Mouse (Mus musculus): ENCODE data around the gene Acsf2.
A peak's percentile ranks its signal among the peaks of the same experiment; 100 is the strongest.

Gene Acsf2

GRCm38 (mm10) chr11:94580111-94580740 is 21.4 kb downstream of the Acsf2 start:
- no peaks in the 10 kb centered on the region for H3K36me3 ChIP-seq (ENCODE audit: insufficient read depth, low read length)
- no peaks in the 10 kb centered on the region for H3K9me3 ChIP-seq (ENCODE audit: low read length)
- TF ChIP-seq POU5F1 (IDR thresholded peaks at IDR 0.05; ENCODE audit: borderline replicate concordance, low read length) (no peak), CTCF (conservative IDR thresholded peaks at IDR 0.05; ENCODE audit: low read length) (no peak), NANOG (IDR thresholded peaks at IDR 0.05; ENCODE audit: borderline replicate concordance, low read length) (no peak)
- H3K4me3 ChIP-seq (replicated peaks; ENCODE audit: low read length) = no peak overlapping the region
- peaks cover 41% of the 10 kb centered on the region for H3K4me1 ChIP-seq (replicated peaks; ENCODE audit: low read depth, low read length)
- no peaks in the 10 kb centered on the region for H3K27me3 ChIP-seq (ENCODE audit: insufficient read depth, low read length)

GRCm38 (mm10) chr11:94576361-94576760 is 25.3 kb downstream of the Acsf2 start:
- H3K9me3 ChIP-seq (ENCODE audit: low read length) = no peaks in the 10 kb centered on the region
- H3K36me3 ChIP-seq (ENCODE audit: insufficient read depth, low read length) = no peaks in the 10 kb centered on the region
- TF ChIP-seq NANOG (IDR thresholded peaks at IDR 0.05; ENCODE audit: borderline replicate concordance, low read length) (no peak), CTCF (conservative IDR thresholded peaks at IDR 0.05; ENCODE audit: low read length) (no peak), POU5F1 (IDR thresholded peaks at IDR 0.05; ENCODE audit: borderline replicate concordance, low read length) (no peak)
- peaks cover 7% of the 10 kb centered on the region; the same call in 1 of the 2 replicates for H3K27me3 ChIP-seq (ENCODE audit: insufficient read depth, low read length)
- H3K4me1 ChIP-seq (replicated peaks; ENCODE audit: low read depth, low read length) = peaks cover 54% of the 10 kb centered on the region
- no peak overlapping the region for H3K4me3 ChIP-seq (replicated peaks; ENCODE audit: low read length)

DNA sequence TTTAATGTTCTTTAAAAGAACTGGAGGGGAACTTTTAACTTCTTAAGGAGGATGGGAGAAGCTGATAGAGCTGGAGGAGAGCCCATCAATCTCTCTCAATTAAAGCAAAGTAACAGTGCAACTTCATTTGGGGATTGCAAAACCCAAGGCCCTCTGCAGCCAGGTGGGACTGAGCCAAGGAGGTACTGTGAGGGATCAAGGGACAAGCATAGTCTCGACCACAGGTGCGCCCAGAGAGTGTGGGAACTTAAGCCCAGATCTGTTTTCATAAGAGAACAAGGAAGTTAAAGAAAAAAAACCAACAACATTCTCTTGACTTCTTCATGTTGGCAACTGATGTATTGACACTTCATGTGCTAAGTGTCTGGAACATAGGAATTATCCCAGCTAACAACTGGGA is 26.6 kb downstream of the Acsf2 start:
- TF ChIP-seq CTCF (conservative IDR thresholded peaks at IDR 0.05; ENCODE audit: low read length) (no peak), POU5F1 (IDR thresholded peaks at IDR 0.05; ENCODE audit: borderline replicate concordance, low read length) (no peak), NANOG (IDR thresholded peaks at IDR 0.05; ENCODE audit: borderline replicate concordance, low read length) (no peak)
- peaks cover 54% of the 10 kb centered on the region for H3K4me1 ChIP-seq (replicated peaks; ENCODE audit: low read depth, low read length)

DNA sequence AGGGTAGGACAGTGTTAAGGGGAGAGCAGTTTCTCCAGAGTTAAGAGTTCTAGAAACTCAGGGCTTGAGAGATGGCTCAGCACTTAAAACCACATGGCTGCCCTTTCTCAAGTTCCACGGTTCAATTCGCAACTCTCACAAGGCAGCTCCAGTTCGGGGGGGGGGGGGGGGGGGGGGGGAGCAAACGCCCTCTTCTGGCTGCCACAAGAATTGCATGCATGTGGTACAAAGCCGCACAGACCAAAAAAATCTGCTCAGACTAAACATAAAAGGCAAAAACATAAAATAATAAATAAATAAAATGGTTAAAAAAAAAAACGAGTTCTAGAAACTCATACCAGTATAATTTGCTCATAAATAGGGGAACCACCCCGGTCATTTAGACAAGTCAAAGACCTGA is 27.1 kb downstream of the Acsf2 start:
- TF ChIP-seq NANOG (IDR thresholded peaks at IDR 0.05; ENCODE audit: borderline replicate concordance, low read length) = no peak
- TF ChIP-seq POU5F1 (IDR thresholded peaks at IDR 0.05; ENCODE audit: borderline replicate concordance, low read length) = no peak
- no peak; the same call in 1 of the 2 replicates for TF ChIP-seq CTCF (conservative IDR thresholded peaks at IDR 0.05; ENCODE audit: low read length)
- Histone ChIP-seq H3K36me3 (ENCODE audit: insufficient read depth, low read length) (no peaks in the 10 kb centered on the region), H3K4me3 (replicated peaks; ENCODE audit: low read length) (no peak overlapping the region), H3K4me1 (replicated peaks; ENCODE audit: low read depth, low read length) (peaks cover 49% of the 10 kb centered on the region), H3K27me3 (ENCODE audit: insufficient read depth, low read length) (peaks cover 7% of the 10 kb centered on the region; the same call in 1 of the 2 replicates), H3K9me3 (ENCODE audit: low read length) (no peaks in the 10 kb centered on the region)

More for the DNA sequence above, 26.6 kb downstream of the Acsf2 start:
- H3K36me3 ChIP-seq (ENCODE audit: insufficient read depth, low read length) = no peaks in the 10 kb centered on the region
- H3K4me3 ChIP-seq (replicated peaks; ENCODE audit: low read length) = no peak overlapping the region
- no peaks in the 10 kb centered on the region for H3K9me3 ChIP-seq (ENCODE audit: low read length)
- peaks cover 7% of the 10 kb centered on the region; the same call in 1 of the 2 replicates for H3K27me3 ChIP-seq (ENCODE audit: insufficient read depth, low read length)

GRCm38 (mm10) chr11:94571850-94572249 is 29.8 kb downstream of the Acsf2 start:
- no peaks in the 10 kb centered on the region for H3K9me3 ChIP-seq (ENCODE audit: low read length)
- TF ChIP-seq CTCF (conservative IDR thresholded peaks at IDR 0.05; ENCODE audit: low read length) (no peak), POU5F1 (IDR thresholded peaks at IDR 0.05; ENCODE audit: borderline replicate concordance, low read length) (no peak), NANOG (IDR thresholded peaks at IDR 0.05; ENCODE audit: borderline replicate concordance, low read length) (no peak)
- no peaks in the 10 kb centered on the region for H3K36me3 ChIP-seq (ENCODE audit: insufficient read depth, low read length)

DNA sequence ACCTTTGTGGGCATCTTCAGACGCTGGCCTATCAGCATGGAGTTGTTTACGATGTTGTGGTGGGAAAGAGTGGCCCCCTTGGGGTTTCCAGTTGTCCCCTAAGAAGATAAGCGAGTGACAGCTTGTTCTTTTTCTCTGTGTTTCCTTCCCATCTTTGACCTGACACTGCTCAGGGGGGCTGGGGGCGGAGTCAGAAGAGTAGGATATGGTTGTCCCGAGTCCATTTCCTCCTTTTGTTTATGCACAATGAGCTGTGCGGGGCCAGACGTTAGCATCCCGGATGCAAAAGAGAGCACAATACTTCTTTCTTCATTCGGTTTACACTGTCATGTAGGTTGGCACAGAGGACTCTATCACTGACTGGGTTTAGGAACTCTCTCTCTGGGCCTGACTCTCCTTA is 31.1 kb downstream of the Acsf2 start:
- H3K4me3 ChIP-seq (replicated peaks; ENCODE audit: low read length) = no peak overlapping the region
- peaks cover 25% of the 10 kb centered on the region for H3K27me3 ChIP-seq (ENCODE audit: insufficient read depth, low read length)
- peaks cover 52% of the 10 kb centered on the region for H3K4me1 ChIP-seq (replicated peaks; ENCODE audit: low read depth, low read length)
- no peaks in the 10 kb centered on the region for H3K36me3 ChIP-seq (ENCODE audit: insufficient read depth, low read length)
- no peaks in the 10 kb centered on the region for H3K9me3 ChIP-seq (ENCODE audit: low read length)
- no peak for TF ChIP-seq CTCF (conservative IDR thresholded peaks at IDR 0.05; ENCODE audit: low read length)
- TF ChIP-seq POU5F1 (IDR thresholded peaks at IDR 0.05; ENCODE audit: borderline replicate concordance, low read length) = no peak
- TF ChIP-seq NANOG (IDR thresholded peaks at IDR 0.05; ENCODE audit: borderline replicate concordance, low read length) = no peak

More at GRCm38 (mm10) chr11:94571850-94572249, 29.8 kb downstream of the Acsf2 start:
- H3K4me1 ChIP-seq (replicated peaks; ENCODE audit: low read depth, low read length) = peaks cover 52% of the 10 kb centered on the region
- H3K4me3 ChIP-seq (replicated peaks; ENCODE audit: low read length) = no peak overlapping the region
- peaks cover 12% of the 10 kb centered on the region for H3K27me3 ChIP-seq (ENCODE audit: insufficient read depth, low read length)

- H3K4me3 ChIP-seq (replicated peaks; ENCODE audit: low read length) = no peak overlapping the region
- H3K27me3 ChIP-seq (ENCODE audit: insufficient read depth, low read length) = peaks cover 48% of the 10 kb centered on the region
- peaks cover 58% of the 10 kb centered on the region for H3K4me1 ChIP-seq (replicated peaks; ENCODE audit: low read depth, low read length)
- no peaks in the 10 kb centered on the region for H3K9me3 ChIP-seq (ENCODE audit: low read length)
- TF ChIP-seq CTCF (conservative IDR thresholded peaks at IDR 0.05; ENCODE audit: low read length) = no peak
- TF ChIP-seq POU5F1 (IDR thresholded peaks at IDR 0.05; ENCODE audit: borderline replicate concordance, low read length) = no peak
- no peak for TF ChIP-seq NANOG (IDR thresholded peaks at IDR 0.05; ENCODE audit: borderline replicate concordance, low read length)
- H3K36me3 ChIP-seq (ENCODE audit: insufficient read depth, low read length) = no peaks in the 10 kb centered on the region
These were observed 34.3 kb downstream of the Acsf2 start for GRCm38 (mm10) chr11:94567326-94567725.

GRCm38 (mm10) chr11:94566534-94566933 is 35.1 kb downstream of the Acsf2 start:
- no peak overlapping the region for H3K4me3 ChIP-seq (replicated peaks; ENCODE audit: low read length)
- H3K36me3 ChIP-seq (ENCODE audit: insufficient read depth, low read length) = no peaks in the 10 kb centered on the region
- peaks cover 48% of the 10 kb centered on the region for H3K27me3 ChIP-seq (ENCODE audit: insufficient read depth, low read length)
- H3K9me3 ChIP-seq (ENCODE audit: low read length) = no peaks in the 10 kb centered on the region
- H3K4me1 ChIP-seq (replicated peaks; ENCODE audit: low read depth, low read length) = peaks cover 54% of the 10 kb centered on the region
- TF ChIP-seq CTCF (conservative IDR thresholded peaks at IDR 0.05; ENCODE audit: low read length) = no peak
- TF ChIP-seq NANOG (IDR thresholded peaks at IDR 0.05; ENCODE audit: borderline replicate concordance, low read length) = no peak
- no peak for TF ChIP-seq POU5F1 (IDR thresholded peaks at IDR 0.05; ENCODE audit: borderline replicate concordance, low read length)

- Histone ChIP-seq H3K4me3 (replicated peaks; ENCODE audit: low read length) (peak overlapping the region; percentile 70), H3K27me3 (ENCODE audit: insufficient read depth, low read length) (peaks cover 48% of the 10 kb centered on the region), H3K9me3 (ENCODE audit: low read length) (no peaks in the 10 kb centered on the region), H3K4me1 (replicated peaks; ENCODE audit: low read depth, low read length) (peaks cover 40% of the 10 kb centered on the region), H3K36me3 (ENCODE audit: insufficient read depth, low read length) (no peaks in the 10 kb centered on the region)
- TF ChIP-seq NANOG (IDR thresholded peaks at IDR 0.05; ENCODE audit: borderline replicate concordance, low read length) (no peak), POU5F1 (IDR thresholded peaks at IDR 0.05; ENCODE audit: borderline replicate concordance, low read length) (no peak), CTCF (conservative IDR thresholded peaks at IDR 0.05; ENCODE audit: low read length) (no peak)
These were observed 36.6 kb downstream of the Acsf2 start for GRCm38 (mm10) chr11:94565151-94565479.
